Mouse (Mus musculus): ENCODE results near the gene Fcgr1. TPM values are rescaled to one million over a fixed set of nuclear protein-coding genes. Genes with fewer than 3 reads are reported as not detected.

Fcgr1 gene
- polyA plus RNA-seq, 1 experiment, result not detected

- H3K9me3 ChIP-seq (ENCODE audit: control insufficient read depth, low read length), result no peaks in the 10 kb centered on the region
- no peaks in the 10 kb centered on the region for H3K27me3 ChIP-seq (ENCODE audit: control insufficient read depth)
- H3K4me1 ChIP-seq (ENCODE audit: control insufficient read depth), result peaks cover 56% of the 10 kb centered on the region
- peaks cover 13% of the 10 kb centered on the region for H3K36me3 ChIP-seq (ENCODE audit: control insufficient read depth)
- no peak for TF ChIP-seq TAL1 (IDR thresholded peaks at IDR 0.05; ENCODE audit: low read length)
- no peak for TF ChIP-seq GATA1 (IDR thresholded peaks at IDR 0.05; ENCODE audit: low read length)
- peak overlapping the region; percentile 65 for H3K4me3 ChIP-seq (replicated peaks)
Observed at GRCm38 (mm10) chr3:96237904-96238511, 55.8 kb downstream of the Fcgr1 start.

GRCm38 (mm10) chr3:96237335-96237903 is 56.4 kb downstream of the Fcgr1 start:
- no peak for TF ChIP-seq TAL1 (IDR thresholded peaks at IDR 0.05; ENCODE audit: low read length)
- TF ChIP-seq GATA1 (IDR thresholded peaks at IDR 0.05; ENCODE audit: low read length), result no peak
- Histone ChIP-seq H3K27me3 (ENCODE audit: control insufficient read depth) (no peaks in the 10 kb centered on the region), H3K36me3 (ENCODE audit: control insufficient read depth) (peaks cover 12% of the 10 kb centered on the region), H3K4me3 (replicated peaks) (peak overlapping the region; percentile 65), H3K4me1 (ENCODE audit: control insufficient read depth) (peaks cover 52% of the 10 kb centered on the region), H3K9me3 (ENCODE audit: control insufficient read depth, low read length) (no peaks in the 10 kb centered on the region)

GRCm38 (mm10) chr3:96236834-96237334 is 56.9 kb downstream of the Fcgr1 start:
- no peak for TF ChIP-seq GATA1 (IDR thresholded peaks at IDR 0.05; ENCODE audit: low read length)
- no peak for TF ChIP-seq TAL1 (IDR thresholded peaks at IDR 0.05; ENCODE audit: low read length)
- no peaks in the 10 kb centered on the region for H3K9me3 ChIP-seq (ENCODE audit: control insufficient read depth, low read length)
- peak overlapping the region; percentile 65 for H3K4me3 ChIP-seq (replicated peaks)
- H3K4me1 ChIP-seq (ENCODE audit: control insufficient read depth), result peaks cover 52% of the 10 kb centered on the region
- H3K36me3 ChIP-seq (ENCODE audit: control insufficient read depth), result peaks cover 8% of the 10 kb centered on the region
- H3K27me3 ChIP-seq (ENCODE audit: control insufficient read depth), result no peaks in the 10 kb centered on the region

- Histone ChIP-seq H3K4me3 (replicated peaks) (peak overlapping the region; percentile 65), H3K4me1 (ENCODE audit: control insufficient read depth) (peaks cover 49% of the 10 kb centered on the region), H3K36me3 (ENCODE audit: control insufficient read depth) (peaks cover 2% of the 10 kb centered on the region; the same call in 1 of the 2 replicates), H3K27me3 (ENCODE audit: control insufficient read depth) (no peaks in the 10 kb centered on the region), H3K9me3 (ENCODE audit: control insufficient read depth, low read length) (no peaks in the 10 kb centered on the region)
- TF ChIP-seq GATA1 (IDR thresholded peaks at IDR 0.05; ENCODE audit: low read length), result no peak
- no peak for TF ChIP-seq TAL1 (IDR thresholded peaks at IDR 0.05; ENCODE audit: low read length)
Observed at GRCm38 (mm10) chr3:96235836-96236235, 57.9 kb downstream of the Fcgr1 start.

GRCm38 (mm10) chr3:96234914-96235313 is 58.9 kb downstream of the Fcgr1 start:
- H3K4me1 ChIP-seq (ENCODE audit: control insufficient read depth), result peaks cover 44% of the 10 kb centered on the region
- no peaks in the 10 kb centered on the region for H3K9me3 ChIP-seq (ENCODE audit: control insufficient read depth, low read length)
- no peaks in the 10 kb centered on the region for H3K27me3 ChIP-seq (ENCODE audit: control insufficient read depth)
- peak overlapping the region; percentile 65 for H3K4me3 ChIP-seq (replicated peaks)
- peaks cover 2% of the 10 kb centered on the region; the same call in 1 of the 2 replicates for H3K36me3 ChIP-seq (ENCODE audit: control insufficient read depth)
- TF ChIP-seq GATA1 (IDR thresholded peaks at IDR 0.05; ENCODE audit: low read length), result no peak
- no peak for TF ChIP-seq TAL1 (IDR thresholded peaks at IDR 0.05; ENCODE audit: low read length)

Other genes starting within 250 kb of the Fcgr1 start
- gene Vps45, start 235.5 kb downstream of the Fcgr1 start, polyA plus RNA-seq (2012), result 1.3 and 1.7 TPM in 2 replicates
- gene Otud7b, start 189.4 kb downstream of the Fcgr1 start, polyA plus RNA-seq (2012), result 0.93 and 1.3 TPM in 2 replicates
- gene Mtmr11, start 132.0 kb downstream of the Fcgr1 start, polyA plus RNA-seq (2012), result not detected in 2 replicates
- 60.6 and 62.7 TPM in 2 replicates for gene Sf3b4, start 121.6 kb downstream of the Fcgr1 start, polyA plus RNA-seq (2012)
- not detected in 2 replicates for gene Sv2a, start 112.8 kb downstream of the Fcgr1 start, polyA plus RNA-seq (2012)
- gene Bola1, start 74.3 kb downstream of the Fcgr1 start, polyA plus RNA-seq (2012), result 8.3 and 12.9 TPM in 2 replicates
- gene Hist2h2ab, start 74.1 kb downstream of the Fcgr1 start, polyA plus RNA-seq (2012), result 0.39 TPM in 1 of 2 replicates, not detected in the other
- gene Hist2h2ac, start 73.1 kb downstream of the Fcgr1 start, polyA plus RNA-seq (2012), result 3.8 and 8.5 TPM in 2 replicates
- gene Hist2h2be, start 72.8 kb downstream of the Fcgr1 start, polyA plus RNA-seq (2012), result 0.13 and 0.14 TPM in 2 replicates
- gene Hist2h3c2, start 54.8 kb downstream of the Fcgr1 start, polyA plus RNA-seq (2012), result 9.1 and 33.9 TPM in 2 replicates
- gene Hist2h2aa2, start 53.7 kb downstream of the Fcgr1 start, polyA plus RNA-seq (2012), result 34.2 and 64.0 TPM in 2 replicates
- gene Hist2h2aa1, start 48.5 kb downstream of the Fcgr1 start, polyA plus RNA-seq (2012), result 7.4 and 13.0 TPM in 2 replicates
- gene Hist2h3c1, start 47.3 kb downstream of the Fcgr1 start, polyA plus RNA-seq (2012), result not detected in 2 replicates
- gene Hist2h4, start 30.7 kb downstream of the Fcgr1 start, polyA plus RNA-seq (2012), result 3.1 and 7.2 TPM in 2 replicates
- gene Hist2h3b, start 25.3 kb downstream of the Fcgr1 start, polyA plus RNA-seq (2012), result 24.1 and 60.1 TPM in 2 replicates
- gene Hist2h2bb, start 24.2 kb downstream of the Fcgr1 start, polyA plus RNA-seq (2012), result 0.89 and 1.4 TPM in 2 replicates
- not detected in 2 replicates for gene BC107364, start 158.3 kb upstream of the Fcgr1 start, polyA plus RNA-seq (2012)
- not detected in 2 replicates for gene Hfe2, start 231.2 kb upstream of the Fcgr1 start, polyA plus RNA-seq (2012)

All from erythroblast, embryonic 14.5 days (primary cell).